Mouse (Mus musculus): Measurements from ENCODE around the gene Pah. TPM values are rescaled to one million over a fixed set of nuclear protein-coding genes. Genes with fewer than 3 reads are reported as not detected.

Pah gene
- total RNA-seq, 1 experiment from 2014 or later, result not detected

- DNase-seq, result peak; percentile 58
These were observed 17.6 kb upstream of the Pah start for GRCm38 (mm10) chr10:87503946-87504345.

- DNase-seq, result no peak
These were observed 13.0 kb upstream of the Pah start for GRCm38 (mm10) chr10:87508581-87508980.

GRCm38 (mm10) chr10:87513052-87513451 lies 8.5 kb upstream of the Pah start:
- no peak for DNase-seq

GRCm38 (mm10) chr10:87518585-87518984 lies 3.0 kb upstream of the Pah start:
- no peak for DNase-seq

- no peak for DNase-seq
These were observed 1.0 kb upstream of the Pah start for GRCm38 (mm10) chr10:87520401-87521116.

GRCm38 (mm10) chr10:87534172-87534571 lies 12.6 kb downstream of the Pah start:
- DNase-seq, result no peak

- no peak for DNase-seq
These were observed 24.2 kb downstream of the Pah start for GRCm38 (mm10) chr10:87545759-87546158.

- DNase-seq, result no peak
These were observed 25.0 kb downstream of the Pah start for GRCm38 (mm10) chr10:87546299-87547234.

GRCm38 (mm10) chr10:87552726-87553125 lies 31.1 kb downstream of the Pah start:
- peak; percentile 19 for DNase-seq

- DNase-seq, result no peak
These were observed 34.8 kb downstream of the Pah start for GRCm38 (mm10) chr10:87556441-87556840.

GRCm38 (mm10) chr10:87563818-87564217 lies 42.2 kb downstream of the Pah start:
- DNase-seq, result no peak

- no peak for DNase-seq
These were observed 44.1 kb downstream of the Pah start for GRCm38 (mm10) chr10:87565712-87566111.

- DNase-seq, result no peak
These were observed 50.9 kb downstream of the Pah start for GRCm38 (mm10) chr10:87572500-87572899.

- peak; percentile 81 for DNase-seq
These were observed 65.1 kb downstream of the Pah start for GRCm38 (mm10) chr10:87586696-87587095.

GRCm38 (mm10) chr10:87593916-87594315 lies 72.3 kb downstream of the Pah start:
- DNase-seq, result no peak

- DNase-seq, result peak; percentile 35
These were observed 74.9 kb downstream of the Pah start for GRCm38 (mm10) chr10:87596361-87597074.

GRCm38 (mm10) chr10:87597075-87597677 lies 75.6 kb downstream of the Pah start:
- no peak for DNase-seq

GRCm38 (mm10) chr10:87602151-87602550 lies 80.6 kb downstream of the Pah start:
- no peak for DNase-seq

GRCm38 (mm10) chr10:87625196-87625595 lies 103.6 kb downstream of the Pah start:
- DNase-seq, result no peak
